Mouse (Mus musculus): ENCODE measurements around the gene Nqo2.

- TF ChIP-seq GATA1 (IDR thresholded peaks at IDR 0.05; ENCODE audit: borderline replicate concordance, low read length) (no peak), FLI1 (IDR thresholded peaks at IDR 0.05; ENCODE audit: low read length) (no peak)
Observed at GRCm38 (mm10) chr13:33959771-33960170, 4.7 kb upstream of the Nqo2 start.

Data from megakaryocyte, embryonic 14.5 days (primary cell).